Mouse (Mus musculus) ES-E14 (cell line): ENCODE measurements at regions not wholly inside any gene's neighbourhood (a gene's known extent, or its start where the extent isn't known, plus 50 kb on each side); places are given as distances from the start of the nearest gene placed in this dataset.

Experiments
- HCFC1 ChIP-seq: IDR thresholded peaks from 2 replicates; pipeline ENCODE4 v1.6.1; 2012; ENCODE audit warnings: low read length, inconsistent platforms, borderline replicate concordance; ENCODE audit not compliant: insufficient read depth
- MAFK ChIP-seq: IDR thresholded peaks from 2 replicates; pipeline ENCODE4 v1.6.1; 2014; ENCODE audit warnings: mild to moderate bottlenecking, low read depth, low read length, inconsistent platforms; ENCODE audit not compliant: insufficient read depth
- ZC3H11A ChIP-seq: IDR thresholded peaks from 2 replicates; pipeline ENCODE4 v1.6.1; 2012; ENCODE audit warnings: low read depth, mild to moderate bottlenecking, inconsistent platforms, low read length, borderline replicate concordance
- ZNF384 ChIP-seq: IDR thresholded peaks from 2 replicates; pipeline ENCODE4 v1.6.1; 2012; ENCODE audit warnings: low read depth, low read length, inconsistent platforms

GRCm38 (mm10) chr1:161309269-161309668, 58.2 kb upstream of the Prdx6 start:
- TF ChIP-seq ZNF384 (no peak), MAFK (no peak), ZC3H11A (no peak), HCFC1 (no peak)
